Mouse (Mus musculus) kidney, postnatal 4 days (tissue): ENCODE measurements at regions not wholly inside any gene's neighbourhood (a gene's known extent, or its start where the extent isn't known, plus 50 kb on each side); places are given as distances from the start of the nearest gene placed in this dataset.

Experiments used
- DNase-seq, 2 experiments: peaks; one replicate each; pipeline ENCODE4 v3.0.0; 2021; ENCODE audit warnings: mixed read lengths in 2 of 2

DNA sequence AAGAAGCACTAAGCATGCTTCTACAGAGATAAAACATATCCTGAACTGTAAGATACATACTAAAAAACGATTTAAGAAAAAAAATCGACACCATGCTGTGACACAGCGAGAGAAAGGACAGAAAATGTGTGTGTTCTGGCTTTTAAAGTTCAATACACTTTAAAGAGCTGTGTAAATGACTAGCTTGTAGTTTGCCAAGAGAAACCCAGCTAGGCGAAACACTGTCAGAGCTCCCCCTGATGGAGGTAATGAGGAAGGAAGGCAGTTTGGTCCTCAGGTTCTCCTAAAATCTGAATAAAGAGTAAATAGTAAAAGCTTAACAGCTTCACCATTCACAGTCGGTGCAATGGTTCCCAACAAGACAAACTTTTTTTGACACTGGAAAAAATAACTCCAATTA lies 67.1 kb upstream of the Gabrg2 start:
- DNase-seq: peak; percentile 38 to 46

DNA sequence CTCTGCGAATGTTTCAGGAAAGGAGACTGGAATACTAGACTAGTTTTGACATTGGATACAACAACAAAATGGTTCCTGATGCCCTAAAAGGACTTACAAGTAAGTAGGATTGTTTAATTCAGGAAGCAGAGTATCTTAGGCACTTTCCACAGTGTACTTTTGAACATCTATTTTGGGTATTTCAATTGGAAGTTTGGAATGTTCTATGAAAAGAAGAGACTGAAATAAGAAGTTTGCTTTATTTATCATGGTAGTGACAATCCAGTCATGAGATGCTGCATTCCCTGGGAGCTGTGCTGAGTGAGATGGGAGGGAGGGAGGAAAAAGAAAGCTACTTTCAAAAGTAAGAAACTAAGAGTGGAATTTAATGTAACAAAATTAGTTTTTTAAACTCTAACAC lies 50.9 kb upstream of the Gabrg2 start:
- DNase-seq: no peak
